Mouse (Mus musculus): ENCODE data around the gene Prss38.
"Not testable (repeated sequence)": the region's sequence is repeated elsewhere in the genome, so short reads cannot be mapped to it uniquely, and the experiment has no call there.

Gene Prss38

GRCm38 (mm10) chr11:59367955-59368354 is 7.5 kb downstream of the Prss38 start:
- not testable (repeated sequence) for DNase-seq

- no peak for DNase-seq
Measured at GRCm38 (mm10) chr11:59366633-59367032, 8.8 kb downstream of the Prss38 start.

GRCm38 (mm10) chr11:59366031-59366430 is 9.4 kb downstream of the Prss38 start:
- DNase-seq: no peak

- DNase-seq: no peak
Measured at GRCm38 (mm10) chr11:59364417-59364816, 11.0 kb downstream of the Prss38 start.

GRCm38 (mm10) chr11:59364007-59364406 is 11.4 kb downstream of the Prss38 start:
- DNase-seq: no peak

- DNase-seq: no peak
Measured at GRCm38 (mm10) chr11:59361291-59361690, 14.2 kb downstream of the Prss38 start.

GRCm38 (mm10) chr11:59356874-59357289 is 18.6 kb downstream of the Prss38 start:
- no peak for DNase-seq

GRCm38 (mm10) chr11:59354793-59355192 is 20.7 kb downstream of the Prss38 start:
- peak; percentile 34 for DNase-seq

- DNase-seq: no peak
Measured at GRCm38 (mm10) chr11:59350326-59350725, 25.1 kb downstream of the Prss38 start.

GRCm38 (mm10) chr11:59346166-59346910 is 29.1 kb downstream of the Prss38 start:
- DNase-seq: no peak

- DNase-seq: no peak
Measured at GRCm38 (mm10) chr11:59342956-59343355, 32.5 kb downstream of the Prss38 start.

GRCm38 (mm10) chr11:59338736-59339120 is 36.7 kb downstream of the Prss38 start:
- DNase-seq: peak; percentile 80

GRCm38 (mm10) chr11:59337955-59338735 is 37.3 kb downstream of the Prss38 start:
- DNase-seq: peak; percentile 43

- no peak for DNase-seq
Measured at GRCm38 (mm10) chr11:59336381-59336780, 39.1 kb downstream of the Prss38 start.

GRCm38 (mm10) chr11:59335942-59336341 is 39.5 kb downstream of the Prss38 start:
- DNase-seq: no peak

GRCm38 (mm10) chr11:59335150-59335549 is 40.3 kb downstream of the Prss38 start:
- no peak for DNase-seq

- no peak for DNase-seq
Measured at GRCm38 (mm10) chr11:59332938-59333337, 42.5 kb downstream of the Prss38 start.

- no peak for DNase-seq
Measured at GRCm38 (mm10) chr11:59331167-59331869, 44.1 kb downstream of the Prss38 start.

- no peak for DNase-seq
Measured at GRCm38 (mm10) chr11:59330560-59330959, 44.9 kb downstream of the Prss38 start.

- DNase-seq: no peak
Measured at GRCm38 (mm10) chr11:59329616-59330015, 45.8 kb downstream of the Prss38 start.

- DNase-seq: no peak
Measured at GRCm38 (mm10) chr11:59327625-59328024, 47.8 kb downstream of the Prss38 start.

- no peak for DNase-seq
Measured at GRCm38 (mm10) chr11:59324777-59325176, 50.7 kb downstream of the Prss38 start.

GRCm38 (mm10) chr11:59322988-59323387 is 52.5 kb downstream of the Prss38 start:
- no peak for DNase-seq

Data from right cerebral cortex, adult 18-20 months (tissue).